Mouse (Mus musculus) cerebellum, adult 2 months (tissue): ENCODE results near the gene Tmem190.
"Not testable (repeated sequence)": the region's sequence is repeated elsewhere in the genome, so short reads cannot be mapped to it uniquely, and the experiment has no call there.

ENCODE experiments used
- CTCF ChIP-seq: fragments of 200-500 bp; IDR thresholded peaks from 2 replicates; pipeline ENCODE4 v1.5.1; 2011; ENCODE audit warnings: low read depth, mild to moderate bottlenecking, control low read depth, low read length, moderate library complexity, borderline replicate concordance; ENCODE audit not compliant: insufficient read depth
- POLR2A ChIP-seq: fragments of 200-500 bp; IDR thresholded peaks from 2 replicates; pipeline ENCODE4 v1.6.1; 2011; ENCODE audit warnings: low read length, control low read depth, borderline replicate concordance; ENCODE audit not compliant: insufficient read depth

- TF ChIP-seq CTCF, POLR2A: not testable (repeated sequence)
Measured at GRCm38 (mm10) chr7:4811131-4811530, 28.4 kb downstream of the Tmem190 start.
